ENCODE assay signal across 28 mouse cellular contexts in genomic region chr13:102919741-102920140, GRCm38 (mm10).
"Had no signal": no experiment of that assay in that cellular context is flagged by ENCODE, and none has a peak within 500 bp of the region (broad histone marks: within the 10 kb centered on the region; RNA-seq: fewer than 3 reads in every experiment).

No protein-coding gene starts in this region.

- H3K4me3 ChIP-seq: gastrocnemius, adult 2 months; heart, adult 2 months; heart, embryonic 12.5 days; hindbrain, embryonic 10.5 days; hindbrain, embryonic 12.5 days; intestine, embryonic 15.5 days; layer of hippocampus, adult 2 months; left cerebral cortex, adult 2 months; limb, embryonic 10.5 days; limb, embryonic 12.5 days; liver, embryonic 13.5 days; liver, embryonic 15.5 days had no signal

- H3K27ac ChIP-seq: gastrocnemius, adult 2 months; heart, adult 2 months; hindbrain, embryonic 10.5 days; hindbrain, embryonic 12.5 days; hindbrain, embryonic 14.5 days; intestine, embryonic 15.5 days; layer of hippocampus, adult 2 months; left cerebral cortex, adult 2 months; limb, embryonic 10.5 days; limb, embryonic 12.5 days; liver, embryonic 13.5 days; liver, embryonic 15.5 days had no signal

- H3K9me3 ChIP-seq: heart, embryonic 12.5 days; hindbrain, embryonic 10.5 days; hindbrain, embryonic 12.5 days; intestine, embryonic 15.5 days; limb, embryonic 10.5 days; limb, embryonic 12.5 days; liver, embryonic 13.5 days; liver, embryonic 15.5 days had no signal

- H3K36me3 ChIP-seq: heart, embryonic 12.5 days; hindbrain, embryonic 10.5 days; hindbrain, embryonic 12.5 days; intestine, embryonic 15.5 days; limb, embryonic 10.5 days; limb, embryonic 12.5 days; liver, embryonic 13.5 days; liver, embryonic 15.5 days had no signal

- DNase-seq: gastrocnemius, adult 2 months; gastrocnemius, postnatal 10 days; gastrocnemius, postnatal 25 days; heart, adult 2 months; heart, postnatal 10 days; heart, postnatal 4 days; kidney, adult 18-20 months; kidney, adult 8-10 months; kidney, postnatal 10 days; kidney, postnatal 25 days; kidney, postnatal 4 days; liver; liver, embryonic 13.5 days; liver, postnatal 0 days had no signal

- H3K27me3 ChIP-seq: heart, embryonic 12.5 days; hindbrain, embryonic 12.5 days; intestine, embryonic 15.5 days; limb, embryonic 12.5 days; liver, embryonic 13.5 days; liver, embryonic 15.5 days had no signal

- H3K4me1 ChIP-seq: intestine, embryonic 15.5 days; limb, embryonic 10.5 days; liver, embryonic 13.5 days; liver, embryonic 15.5 days had no signal

- ATAC-seq: hindbrain, embryonic 16.5 days; inflammation-experienced regulatory T-cells, adult 6 months; intestine, embryonic 15.5 days; intestine, postnatal 0 days; liver, postnatal 0 days had no signal

- H3K9ac ChIP-seq: heart, embryonic 12.5 days; hindbrain, embryonic 12.5 days; hindbrain, embryonic 14.5 days; intestine, embryonic 15.5 days; limb, embryonic 12.5 days; liver, embryonic 13.5 days; liver, embryonic 15.5 days; liver, postnatal 0 days had no signal

- H3K4me2 ChIP-seq: heart, embryonic 12.5 days; hindbrain, embryonic 12.5 days; hindbrain, embryonic 14.5 days; intestine, embryonic 15.5 days; limb, embryonic 12.5 days; liver, embryonic 11.5 days; liver, embryonic 13.5 days; liver, embryonic 15.5 days had no signal
